Mouse (Mus musculus) CH12.LX (cell line): ENCODE results near the gene 1700016H13Rik. TPM values are rescaled to one million over a fixed set of nuclear protein-coding genes. Genes with fewer than 3 reads are reported as not detected.

Source experiments
- DNase-seq: peaks from one replicate; pipeline ENCODE4 v3.0.0-alpha.2; 2013; ENCODE audit errors: extremely low read depth
- H3K27ac ChIP-seq: 2 replicates; pipeline ENCODE4 v1.5.1; 2012; ENCODE audit warnings: low read depth, mild to moderate bottlenecking, control low read depth, moderate library complexity; ENCODE audit not compliant: insufficient read depth
- H3K27me3 ChIP-seq: replicated peaks from 2 replicates; pipeline ENCODE3; 2012; ENCODE audit warnings: inconsistent platforms
- H3K36me3 ChIP-seq, 2 experiments: replicated peaks in 1 of 2; 2 replicates each; pipeline versions ENCODE3 to v1.6.1; 2012; ENCODE audit warnings: inconsistent platforms in 1 of 2, low read length in 1 of 2, mild to moderate bottlenecking in 1 of 2, mixed read lengths in 1 of 2, moderate library complexity in 1 of 2; ENCODE audit not compliant: control insufficient read depth in 1 of 2, insufficient read depth in 1 of 2
- H3K4me1 ChIP-seq, 2 experiments: 2 replicates each; pipeline ENCODE4 v1.6.1; 2012; ENCODE audit warnings: inconsistent platforms in 1 of 2, moderate library complexity in 1 of 2; ENCODE audit not compliant: insufficient read depth in 2 of 2, control insufficient read depth in 1 of 2
- H3K4me2 ChIP-seq: 2 replicates; pipeline ENCODE4 v1.6.1; 2012; ENCODE audit warnings: low read depth, mild to moderate bottlenecking, control low read depth; ENCODE audit not compliant: poor library complexity, insufficient read depth, severe bottlenecking
- H3K4me3 ChIP-seq, 3 experiments: fragments of 150-350 bp in 1 of 3; sonication (generic) in 1 of 3; replicated peaks in 1 of 3; 2 replicates each; pipeline versions ENCODE3 to v1.5.1; 2011 to 2012; ENCODE audit warnings: low read depth in 2 of 3, low read length in 2 of 3, mild to moderate bottlenecking in 2 of 3, moderate library complexity in 2 of 3, control low read depth in 1 of 3, improper control_type of control experiment in 1 of 3, inconsistent platforms in 1 of 3, mixed read lengths in 1 of 3; ENCODE audit not compliant: poor library complexity in 1 of 3
- H3K79me2 ChIP-seq: replicated peaks from 2 replicates; pipeline ENCODE4 v1.6.1; 2012; ENCODE audit warnings: mild to moderate bottlenecking, moderate library complexity; ENCODE audit not compliant: control insufficient read depth, poor library complexity, insufficient read depth, severe bottlenecking; ENCODE audit errors: extremely low read depth
- H3K9ac ChIP-seq: 2 replicates; pipeline ENCODE4 v1.6.1; 2012; ENCODE audit warnings: low read depth, mild to moderate bottlenecking, control low read depth, moderate library complexity; ENCODE audit not compliant: insufficient read depth
- H3K9me3 ChIP-seq: replicated peaks from 2 replicates; pipeline ENCODE3; 2012; ENCODE audit warnings: low read length, inconsistent platforms, mixed read lengths
- BHLHE40 ChIP-seq: IDR thresholded peaks from 2 replicates; pipeline ENCODE4 v1.6.1; 2011; ENCODE audit warnings: mild to moderate bottlenecking, low read depth, low read length, improper control_type of control experiment
- CHD2 ChIP-seq: IDR thresholded peaks from 2 replicates; pipeline ENCODE4 v1.6.1; 2011; ENCODE audit warnings: low read length, improper control_type of control experiment
- E2F4 ChIP-seq: IDR thresholded peaks from 2 replicates; pipeline ENCODE4 v1.6.1; 2011; ENCODE audit warnings: low read depth, low read length, improper control_type of control experiment; ENCODE audit not compliant: insufficient replicate concordance
- GABPA ChIP-seq: IDR thresholded peaks from 2 replicates; pipeline ENCODE4 v1.6.1; 2012; ENCODE audit warnings: low read depth, low read length, improper control_type of control experiment, inconsistent platforms; ENCODE audit not compliant: insufficient replicate concordance
- HCFC1 ChIP-seq: IDR thresholded peaks from 2 replicates; pipeline ENCODE4 v1.6.1; 2012; ENCODE audit warnings: low read depth, mild to moderate bottlenecking, inconsistent platforms, low read length, improper control_type of control experiment
- IRF4 ChIP-seq: IDR thresholded peaks from 2 replicates; pipeline ENCODE4 v1.6.1; 2014; ENCODE audit warnings: low read depth, mild to moderate bottlenecking, inconsistent platforms, low read length, improper control_type of control experiment
- KAT2A ChIP-seq: IDR thresholded peaks from 2 replicates; pipeline ENCODE4 v1.6.1; 2012; ENCODE audit warnings: low read length, improper control_type of control experiment, inconsistent platforms; ENCODE audit not compliant: insufficient replicate concordance
- MEF2A ChIP-seq: IDR thresholded peaks from 2 replicates; pipeline ENCODE4 v1.6.1; 2014; ENCODE audit warnings: low read depth, mild to moderate bottlenecking, inconsistent platforms, low read length, improper control_type of control experiment, borderline replicate concordance
- MYC ChIP-seq: IDR thresholded peaks from 2 replicates; pipeline ENCODE4 v1.6.1; 2011; ENCODE audit warnings: low read depth, mild to moderate bottlenecking, improper control_type of control experiment, low read length
- NELFE ChIP-seq: IDR thresholded peaks from 2 replicates; pipeline ENCODE4 v1.6.1; 2011; ENCODE audit warnings: low read depth, low read length, improper control_type of control experiment
- NRF1 ChIP-seq: IDR thresholded peaks from 2 replicates; pipeline ENCODE4 v1.6.1; 2014; ENCODE audit warnings: low read depth, mild to moderate bottlenecking, inconsistent platforms, low read length, improper control_type of control experiment, moderate library complexity
- PAX5 ChIP-seq: IDR thresholded peaks from 2 replicates; pipeline ENCODE4 v1.6.1; 2012; ENCODE audit warnings: low read length, inconsistent platforms, mixed read lengths
- POLR2A ChIP-seq: IDR thresholded peaks from 2 replicates; pipeline ENCODE4 v1.6.1; 2011; ENCODE audit warnings: low read depth, mild to moderate bottlenecking, improper control_type of control experiment, low read length
- POLR2AphosphoS2 ChIP-seq: IDR thresholded peaks from 2 replicates; pipeline ENCODE4 v1.6.1; 2011; ENCODE audit warnings: low read depth, low read length, improper control_type of control experiment
- RCOR1 ChIP-seq: conservative IDR thresholded peaks from 2 replicates; pipeline ENCODE4 v1.6.1; 2012; ENCODE audit warnings: low read depth, mild to moderate bottlenecking, inconsistent platforms, low read length, improper control_type of control experiment
- SIN3A ChIP-seq: IDR thresholded peaks from 2 replicates; pipeline ENCODE4 v1.6.1; 2012; ENCODE audit warnings: low read length, improper control_type of control experiment, inconsistent platforms
- SMC3 ChIP-seq: IDR thresholded peaks from 2 replicates; pipeline ENCODE4 v1.6.1; 2011; ENCODE audit warnings: low read depth, low read length, improper control_type of control experiment
- TBP ChIP-seq: conservative IDR thresholded peaks from 2 replicates; pipeline ENCODE4 v1.6.1; 2011; ENCODE audit warnings: low read depth, low read length, improper control_type of control experiment
- USF1 ChIP-seq: IDR thresholded peaks from 2 replicates; pipeline ENCODE4 v1.6.1; 2014; ENCODE audit warnings: low read depth, mild to moderate bottlenecking, inconsistent platforms, low read length, improper control_type of control experiment
- ZNF384 ChIP-seq: IDR thresholded peaks from 2 replicates; pipeline ENCODE4 v1.6.1; 2012; ENCODE audit warnings: low read depth, low read length, improper control_type of control experiment, inconsistent platforms
- dilution Hi-C: fragments of 300-500 bp; cut with MboI; formaldehyde crosslinking; loops from 2 replicates; pipeline ENCODE4 v1.14.3; 2020; ENCODE audit warnings: low sequenced_read_pairs; ENCODE audit not compliant: extremely low pct_unique_long_range_greater_than_20kb, extremely low pct_ligation_motif_present
- in situ Hi-C: fragments of 300-500 bp; cut with MboI; formaldehyde crosslinking; loops from 3 replicates; pipeline ENCODE4 v1.14.3; 2019; ENCODE audit warnings: low sequenced_read_pairs, low pct_ligation_motif_present, low pct_unique_long_range_greater_than_20kb, mixed read lengths
- polyA plus RNA-seq: library from polyadenylated mRNA; unstranded; fragments of >175 nt; gene quantifications from 2 replicates; pipeline ENCODE4 v1.2.1, GENCODE M21; 2012; ENCODE audit warnings: low read depth; ENCODE audit not compliant: insufficient read length
- total RNA-seq, 2 experiments: library from RNA; depleted of rRNA; stranded (reverse); fragments of 300-350 nt in 1 of 2; fragments of >200 nt in 1 of 2; gene quantifications; 2 replicates each; pipeline ENCODE4 v1.2.3; 2012 to 2014

Gene 1700016H13Rik
- total and polyA plus RNA-seq, 3 experiments: not detected

- Histone ChIP-seq H3K9me3 (no peaks in the 10 kb centered on the region), H3K9ac (no peak overlapping the region), H3K4me3 (no peak overlapping the region), H3K27ac (no peak overlapping the region), H3K4me2 (no peak overlapping the region), H3K36me3 (no peaks in the 10 kb centered on the region), H3K27me3 (no peaks in the 10 kb centered on the region)
- in situ Hi-C loops (no loop called here), dilution Hi-C loops (no loop called here)
- DNase-seq: no peak
- TF ChIP-seq USF1 (no peak), POLR2AphosphoS2 (no peak), MEF2A (no peak), BHLHE40 (no peak), CHD2 (no peak), IRF4 (no peak), NELFE (no peak), POLR2A (no peak), SIN3A (no peak), ZNF384 (no peak)
- TF ChIP-seq, all 38 proteins: peak for 0
- Histone ChIP-seq H3K79me2 (no peaks in the 10 kb centered on the region), H3K4me1 (peaks cover 0 to 3% of the 10 kb centered on the region in 2 experiments; a peak in 1 of 4 replicates)
Observed at GRCm38 (mm10) chr5:103612316-103612715, 43.5 kb downstream of the 1700016H13Rik start.

GRCm38 (mm10) chr5:103610856-103611472 lies 44.8 kb downstream of the 1700016H13Rik start:
- in situ Hi-C loops: no loop called here
- TF ChIP-seq BHLHE40: no peak
- TF ChIP-seq HCFC1: no peak
- no peak for TF ChIP-seq MYC
- TF ChIP-seq E2F4: no peak
- no peak for TF ChIP-seq GABPA
- no peak for TF ChIP-seq NRF1
- no peak for TF ChIP-seq SMC3
- TF ChIP-seq PAX5: no peak
- no peak for TF ChIP-seq KAT2A
- TF ChIP-seq TBP: no peak
- no peak for TF ChIP-seq IRF4
- TF ChIP-seq RCOR1: no peak
- no peak overlapping the region for H3K27ac ChIP-seq
- dilution Hi-C loops: no loop called here
- no peak for DNase-seq
- no peak overlapping the region for H3K9ac ChIP-seq
- H3K4me2 ChIP-seq: no peak overlapping the region
- peaks cover 0 to 3% of the 10 kb centered on the region in 2 experiments; a peak in 1 of 4 replicates for H3K4me1 ChIP-seq
- no peaks in the 10 kb centered on the region for H3K79me2 ChIP-seq
- no peaks in the 10 kb centered on the region for H3K27me3 ChIP-seq
- H3K9me3 ChIP-seq: no peaks in the 10 kb centered on the region
- no peaks in the 10 kb centered on the region for H3K36me3 ChIP-seq
- H3K4me3 ChIP-seq: no peak overlapping the region
